Mouse (Mus musculus): ENCODE results near the gene Mstn. TPM values are rescaled to one million over a fixed set of nuclear protein-coding genes. Genes with fewer than 3 reads are reported as not detected.

The Mstn gene
- polyA plus RNA-seq (2012; rRNA removed; ENCODE audit: low replicate concordance), result 22.2 TPM in 1 of 2 replicates, not detected in the other

DNA sequence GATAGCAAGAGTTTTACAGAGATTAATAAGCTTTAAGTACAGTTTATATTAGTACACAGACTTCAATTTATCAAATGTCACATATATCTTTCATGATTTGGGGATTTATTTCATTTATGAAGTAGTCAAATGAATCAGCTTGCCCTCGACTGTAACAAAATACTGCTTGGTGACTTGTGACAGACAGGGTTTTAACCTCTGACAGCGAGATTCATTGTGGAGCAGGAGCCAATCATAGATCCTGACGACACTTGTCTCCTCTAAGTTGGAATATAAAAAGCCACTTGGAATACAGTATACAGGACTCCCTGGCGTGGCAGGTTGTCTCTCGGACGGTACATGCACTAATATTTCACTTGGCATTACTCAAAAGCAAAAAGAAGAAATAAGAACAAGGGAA, at the start of gene Mstn:
TSS of gene Mstn (plus strand) at position 301 of the 400 bp plus-strand sequence.

DNA sequence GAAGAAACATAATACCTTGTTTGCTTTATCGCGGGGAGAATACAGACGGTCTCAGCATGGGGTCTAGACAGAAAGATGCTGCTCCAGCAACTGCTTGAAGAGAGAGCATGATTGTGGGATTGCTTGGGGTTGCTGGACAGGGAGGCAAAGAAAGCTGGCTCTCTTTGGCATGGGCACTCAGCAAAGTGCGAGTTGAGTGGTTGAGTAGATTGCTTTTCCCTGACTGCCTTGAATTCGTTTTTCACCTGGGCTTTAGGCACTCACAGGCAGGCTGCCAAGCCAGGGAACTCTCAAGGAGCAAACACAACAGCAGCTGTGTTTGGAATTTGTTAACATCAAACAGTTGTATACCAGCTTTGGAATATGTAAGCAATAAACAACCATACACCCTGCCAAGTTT, 41.4 kb upstream of the Mstn start, which contains the start of gene 1700019D03Rik:
TSS of gene 1700019D03Rik (minus strand) at position 101 of the 400 bp plus-strand sequence.

Other genes with a start within 250 kb of the Mstn start
- gene Inpp1, start 244.0 kb upstream of the Mstn start, polyA plus RNA-seq (2012; rRNA removed; ENCODE audit: low replicate concordance), result 12.4 and 20.5 TPM in 2 replicates
- gene Hibch, start 216.7 kb upstream of the Mstn start, polyA plus RNA-seq (2012; rRNA removed; ENCODE audit: low replicate concordance), result 54.5 and 87.6 TPM in 2 replicates
- 2.4 and 6.4 TPM in 2 replicates for gene 1700019D03Rik, start 41.5 kb upstream of the Mstn start, polyA plus RNA-seq (2012; rRNA removed; ENCODE audit: low replicate concordance)
- not detected in 2 replicates for gene 1700019A02Rik, start 126.0 kb downstream of the Mstn start, polyA plus RNA-seq (2012; rRNA removed; ENCODE audit: low replicate concordance)
- 1.2 and 1.7 TPM in 2 replicates for gene Pms1, start 235.4 kb downstream of the Mstn start, polyA plus RNA-seq (2012; rRNA removed; ENCODE audit: low replicate concordance)
- gene Ormdl1, start 235.5 kb downstream of the Mstn start, polyA plus RNA-seq (2012; rRNA removed; ENCODE audit: low replicate concordance), result 3.7 and 7.6 TPM in 2 replicates
- 11.3 and 13.0 TPM in 2 replicates for gene Gm28778, start 235.5 kb downstream of the Mstn start, polyA plus RNA-seq (2012; rRNA removed; ENCODE audit: low replicate concordance)

Data from mammary gland, adult 2 months (tissue).